Mouse (Mus musculus) gastrocnemius, postnatal 4 days (tissue): ENCODE data around the gene Vamp4. TPM values are rescaled to one million over a fixed set of nuclear protein-coding genes. Genes with fewer than 3 reads are reported as not detected.

Experiments used
- DNase-seq, 2 experiments: peaks; one replicate each; pipeline ENCODE4 v3.0.0; 2021 to 2022; ENCODE audit warnings: low spot score in 2 of 2, mixed read lengths in 2 of 2
- total RNA-seq, 2 experiments: library from RNA; stranded (reverse); gene quantifications; 2 replicates each; pipeline ENCODE4 v1.2.3; 2021

The Vamp4 gene
- total RNA-seq, 2 experiments from 2014 or later: 30.6 to 34.6 TPM

- no peak for DNase-seq
These were observed 72.3 kb downstream of the Vamp4 start for GRCm38 (mm10) chr1:162642591-162642990.

- DNase-seq: peak; percentile 71 to 81
These were observed 73.4 kb downstream of the Vamp4 start for GRCm38 (mm10) chr1:162643752-162644151.

- no peak for DNase-seq
These were observed 75.9 kb downstream of the Vamp4 start for GRCm38 (mm10) chr1:162646083-162646686.

GRCm38 (mm10) chr1:162648416-162648815 is 78.1 kb downstream of the Vamp4 start:
- no peak for DNase-seq

Other genes with a start within 250 kb of the Vamp4 start
- gene Dnm3, start 92.5 kb upstream of the Vamp4 start, total RNA-seq: 10 to 100 TPM in 1 of 2 experiments, 1 to 10 TPM in 1; 6.3 to 11.0 TPM
- 10 to 100 TPM in 1 of 2 experiments, 1 to 10 TPM in 1; 8.5 to 10.4 TPM for gene Mettl13, start 22.0 kb upstream of the Vamp4 start, total RNA-seq
- gene Myoc, start 68.6 kb downstream of the Vamp4 start, total RNA-seq: 10 to 100 TPM in 1 of 2 experiments, 1 to 10 TPM in 1; 6.5 to 14.9 TPM
- not detected for gene Myocos, start 87.7 kb downstream of the Vamp4 start, total RNA-seq
- 100 to 1,000 TPM; 137 to 139 TPM for gene Prrc2c, start 170.0 kb downstream of the Vamp4 start, total RNA-seq
- under 1 TPM in 1 of 2 experiments, not detected in 1; 0.15 TPM for gene Fmo4, start 243.5 kb downstream of the Vamp4 start, total RNA-seq